Mouse (Mus musculus): ENCODE measurements around the gene Bcl9l. TPM values are rescaled to one million over a fixed set of nuclear protein-coding genes. Genes with fewer than 3 reads are reported as not detected.

Gene Bcl9l
- polyA plus RNA-seq, 1 experiment: 28.1 TPM

DNA sequence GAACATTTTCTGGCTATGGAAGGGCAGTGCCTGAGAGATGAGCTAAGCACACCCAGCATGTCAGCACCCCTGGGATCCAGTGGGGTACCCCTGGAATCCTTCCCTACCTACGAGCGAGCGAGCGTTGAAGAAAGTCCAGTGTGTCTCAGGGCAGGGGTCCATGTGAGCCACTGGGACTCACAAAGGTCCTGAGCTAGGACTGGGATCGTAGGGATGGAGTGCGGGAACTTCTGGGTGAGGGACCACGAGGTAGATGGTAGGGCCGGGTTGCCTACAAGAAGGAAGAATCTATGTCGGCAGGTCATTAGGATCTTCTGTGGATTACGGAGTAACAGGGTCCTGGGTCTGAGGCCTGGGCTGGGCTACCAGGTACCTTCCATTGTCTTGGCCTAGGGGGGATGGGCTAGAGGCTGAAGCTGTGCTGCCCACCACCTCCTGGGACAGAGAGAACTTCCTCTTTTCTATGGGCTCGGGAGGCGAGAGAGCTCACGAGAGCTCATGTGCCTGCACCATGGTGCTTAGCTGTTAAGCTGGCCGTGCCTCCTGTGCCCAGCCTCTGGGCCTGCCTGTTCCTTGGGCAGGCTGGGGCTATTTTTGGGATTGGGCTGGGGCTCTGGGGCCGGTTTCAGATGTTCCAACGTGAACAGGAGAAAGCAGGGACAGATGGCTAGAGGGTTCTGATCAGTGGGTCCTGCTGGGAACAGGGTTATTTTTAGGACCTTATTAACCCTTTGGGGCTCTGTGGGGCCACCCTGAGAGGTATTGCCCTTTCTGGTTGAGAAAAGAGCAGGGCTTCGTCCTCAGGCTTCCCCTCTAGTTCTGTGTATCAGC, 10.2 kb downstream of the Bcl9l start:
- TF ChIP-seq POLR2A (IDR thresholded peaks at IDR 0.05; ENCODE audit: low read depth, low read length) (no peak), CTCF (IDR thresholded peaks at IDR 0.05; ENCODE audit: extremely low read depth, insufficient read length, insufficient replicate concordance, low read depth, low read length) (no peak)
- no peaks in the 10 kb centered on the region for H3K36me3 ChIP-seq (ENCODE audit: control insufficient read depth, insufficient read depth, low read length)
- 77% methylated on average over 17 of the region's 17 CpGs for WGBS
- H3K27ac ChIP-seq (ENCODE audit: insufficient read depth, low read depth, low read length): no peak overlapping the region
- no peaks in the 10 kb centered on the region for H3K27me3 ChIP-seq (ENCODE audit: control insufficient read depth, insufficient read depth, low read length)
- no peak overlapping the region for H3K4me3 ChIP-seq (ENCODE audit: low read depth, low read length)
- H3K4me1 ChIP-seq (ENCODE audit: control insufficient read depth, insufficient read depth, insufficient read length, low read length): peaks cover 62% of the 10 kb centered on the region

- TF ChIP-seq POLR2A (IDR thresholded peaks at IDR 0.05; ENCODE audit: low read depth, low read length) (no peak), CTCF (IDR thresholded peaks at IDR 0.05; ENCODE audit: extremely low read depth, insufficient read length, insufficient replicate concordance, low read depth, low read length) (peak; percentile 4; the same call in 1 of the 2 replicates)
- no peaks in the 10 kb centered on the region for H3K36me3 ChIP-seq (ENCODE audit: control insufficient read depth, insufficient read depth, low read length)
- peaks cover 54% of the 10 kb centered on the region for H3K4me1 ChIP-seq (ENCODE audit: control insufficient read depth, insufficient read depth, insufficient read length, low read length)
- 5% methylated on average over 11 of the region's 11 CpGs for WGBS
- no peak overlapping the region for H3K4me3 ChIP-seq (ENCODE audit: low read depth, low read length)
- H3K27ac ChIP-seq (ENCODE audit: insufficient read depth, low read depth, low read length): peak overlapping the region; percentile 37
- no peaks in the 10 kb centered on the region for H3K27me3 ChIP-seq (ENCODE audit: control insufficient read depth, insufficient read depth, low read length)
Observed at GRCm38 (mm10) chr9:44494261-44494862, 11.7 kb downstream of the Bcl9l start.

DNA sequence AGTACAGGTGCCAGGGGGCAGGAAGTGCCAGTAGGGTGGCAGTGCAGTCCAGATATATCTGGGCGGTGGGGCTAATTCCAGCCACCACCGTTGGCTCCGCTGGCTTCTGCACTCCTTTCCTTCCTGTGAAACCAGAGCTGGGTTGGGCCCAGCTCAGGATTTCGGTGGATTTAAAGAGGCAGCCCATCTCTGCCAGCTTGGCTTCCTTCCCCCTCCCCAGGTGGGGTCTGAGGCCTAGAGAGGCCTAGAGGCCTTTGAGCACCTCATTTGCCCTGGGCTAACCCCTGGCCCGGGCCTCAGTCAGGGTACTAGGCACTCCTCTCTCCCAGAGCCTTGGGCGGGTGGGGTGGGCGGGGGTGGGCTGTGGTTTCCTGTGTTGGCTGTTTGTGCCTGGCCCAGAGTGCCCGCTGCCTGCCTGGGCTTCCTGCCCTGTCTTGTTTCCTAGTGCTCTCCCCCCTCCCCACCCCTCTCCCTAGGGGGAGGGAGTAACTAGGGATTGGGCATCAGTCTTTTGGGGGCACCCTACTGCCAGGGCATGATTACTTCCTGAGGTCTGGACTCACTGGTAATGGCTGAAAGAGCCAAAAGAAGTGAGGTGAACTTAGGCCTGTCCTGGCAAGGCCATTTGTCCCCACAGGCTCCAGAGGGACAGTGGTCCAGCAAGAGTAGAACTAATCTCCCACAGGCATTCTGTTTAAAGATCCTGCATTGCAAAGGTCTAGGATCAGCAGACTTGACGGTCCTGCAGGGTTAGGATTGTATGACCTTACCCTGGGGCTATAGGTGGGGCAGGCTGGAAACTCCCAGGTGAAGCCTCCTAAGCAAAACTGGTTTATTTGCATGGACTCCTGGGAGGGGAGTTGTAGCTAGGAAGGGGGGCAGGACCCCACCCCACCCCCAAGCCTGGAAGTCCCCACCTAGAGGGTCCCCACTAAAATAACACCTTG, 12.5 kb downstream of the Bcl9l start:
- Histone ChIP-seq H3K4me3 (ENCODE audit: low read depth, low read length) (no peak overlapping the region), H3K4me1 (ENCODE audit: control insufficient read depth, insufficient read depth, insufficient read length, low read length) (peaks cover 47% of the 10 kb centered on the region), H3K36me3 (ENCODE audit: control insufficient read depth, insufficient read depth, low read length) (no peaks in the 10 kb centered on the region), H3K27ac (ENCODE audit: insufficient read depth, low read depth, low read length) (peak overlapping the region; percentile 37), H3K27me3 (ENCODE audit: control insufficient read depth, insufficient read depth, low read length) (no peaks in the 10 kb centered on the region)
- no peak for TF ChIP-seq CTCF (IDR thresholded peaks at IDR 0.05; ENCODE audit: extremely low read depth, insufficient read length, insufficient replicate concordance, low read depth, low read length)
- TF ChIP-seq POLR2A (IDR thresholded peaks at IDR 0.05; ENCODE audit: low read depth, low read length): no peak
- 15% methylated on average over 9 of the region's 9 CpGs for WGBS

- 55% methylated on average over 10 of the region's 10 CpGs for WGBS
- TF ChIP-seq POLR2A (IDR thresholded peaks at IDR 0.05; ENCODE audit: low read depth, low read length): no peak
- Histone ChIP-seq H3K4me3 (ENCODE audit: low read depth, low read length) (no peak overlapping the region), H3K36me3 (ENCODE audit: control insufficient read depth, insufficient read depth, low read length) (no peaks in the 10 kb centered on the region; the same call in 1 of the 2 replicates), H3K27ac (ENCODE audit: insufficient read depth, low read depth, low read length) (no peak overlapping the region), H3K4me1 (ENCODE audit: control insufficient read depth, insufficient read depth, insufficient read length, low read length) (peaks cover 40% of the 10 kb centered on the region), H3K27me3 (ENCODE audit: control insufficient read depth, insufficient read depth, low read length) (no peaks in the 10 kb centered on the region)
Observed at GRCm38 (mm10) chr9:44495810-44496344, 13.3 kb downstream of the Bcl9l start.

DNA sequence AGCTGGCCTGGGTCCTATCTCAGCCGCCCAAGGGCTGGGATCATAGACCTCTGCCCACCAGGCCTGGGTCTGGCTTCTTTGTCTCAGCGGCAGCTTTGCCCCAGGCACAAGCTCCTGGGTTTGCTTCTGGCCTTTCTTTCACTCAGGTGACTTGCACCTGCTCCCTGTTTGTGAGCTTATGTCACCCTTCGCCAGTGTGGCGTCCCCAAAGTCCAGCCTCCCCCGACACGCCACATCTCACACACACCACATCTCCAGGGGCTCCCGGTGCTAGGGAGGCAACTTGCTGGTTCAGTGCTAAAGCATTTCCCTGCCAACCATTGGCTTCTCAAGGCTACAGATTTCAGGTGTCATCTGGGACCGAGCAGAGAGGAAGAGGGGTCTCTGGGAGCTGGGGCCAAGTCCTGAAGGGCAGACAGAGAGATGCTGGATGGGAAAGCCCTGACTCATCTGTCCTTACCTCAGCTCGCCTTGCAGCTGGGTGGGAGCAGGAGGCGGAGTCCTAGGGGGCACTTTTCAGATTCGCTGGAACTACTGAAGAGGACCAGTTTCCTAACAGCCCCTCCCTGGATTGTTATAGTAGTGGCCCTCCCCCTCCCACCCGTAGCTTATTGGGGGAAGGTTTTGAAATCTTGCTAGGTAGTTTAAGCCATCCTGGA, 14.3 kb downstream of the Bcl9l start:
- 55% methylated on average over 12 of the region's 12 CpGs for WGBS
- Histone ChIP-seq H3K4me3 (ENCODE audit: low read depth, low read length) (no peak overlapping the region), H3K27me3 (ENCODE audit: control insufficient read depth, insufficient read depth, low read length) (no peaks in the 10 kb centered on the region), H3K36me3 (ENCODE audit: control insufficient read depth, insufficient read depth, low read length) (no peaks in the 10 kb centered on the region; the same call in 1 of the 2 replicates), H3K27ac (ENCODE audit: insufficient read depth, low read depth, low read length) (no peak overlapping the region), H3K4me1 (ENCODE audit: control insufficient read depth, insufficient read depth, insufficient read length, low read length) (peaks cover 40% of the 10 kb centered on the region)
- TF ChIP-seq POLR2A (IDR thresholded peaks at IDR 0.05; ENCODE audit: low read depth, low read length): no peak
- no peak for TF ChIP-seq CTCF (IDR thresholded peaks at IDR 0.05; ENCODE audit: extremely low read depth, insufficient read length, insufficient replicate concordance, low read depth, low read length)

DNA sequence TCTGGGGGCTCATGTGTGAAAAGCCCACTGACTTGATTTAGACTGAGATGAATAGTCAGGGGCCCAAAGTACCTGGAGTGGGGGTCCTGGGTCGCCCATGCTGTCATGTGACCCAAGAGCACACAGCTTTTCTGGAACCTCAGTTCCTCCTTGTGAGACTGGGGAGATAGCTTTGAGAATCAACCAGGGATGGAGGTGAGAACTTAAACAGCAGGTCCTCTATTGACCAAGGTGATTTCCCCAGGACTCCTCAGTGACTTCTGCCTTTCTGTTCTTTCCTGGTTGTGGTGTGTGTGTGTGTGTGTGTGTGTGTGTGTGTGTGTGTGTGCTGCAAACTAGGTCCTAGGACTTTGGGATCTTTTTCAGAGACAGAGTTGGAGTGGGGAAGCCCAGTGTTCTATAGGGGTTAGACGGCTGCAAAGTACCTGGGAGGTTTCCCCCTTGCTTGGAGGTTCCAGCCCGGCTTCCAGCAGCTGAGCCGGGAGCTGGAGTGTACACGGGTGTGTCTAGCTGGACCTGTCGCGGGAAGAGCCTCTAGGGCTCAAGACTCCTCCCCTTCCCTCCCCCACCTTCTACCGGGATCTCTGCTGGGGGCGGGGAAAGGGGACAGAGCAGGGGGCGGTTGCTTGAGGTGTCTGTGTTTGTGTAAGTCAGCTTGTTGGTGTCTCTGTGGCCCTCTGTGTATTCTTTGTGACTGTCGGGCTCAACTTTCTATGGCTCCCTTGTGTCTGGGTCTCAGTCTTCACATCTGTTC, 15.2 kb downstream of the Bcl9l start:
- TF ChIP-seq POLR2A (IDR thresholded peaks at IDR 0.05; ENCODE audit: low read depth, low read length): peak; percentile 56; the same call in 1 of the 2 replicates
- no peak; the same call in 1 of the 2 replicates for TF ChIP-seq CTCF (IDR thresholded peaks at IDR 0.05; ENCODE audit: extremely low read depth, insufficient read length, insufficient replicate concordance, low read depth, low read length)
- H3K27ac ChIP-seq (ENCODE audit: insufficient read depth, low read depth, low read length): peak overlapping the region; percentile 38
- peak overlapping the region; percentile 55 for H3K4me3 ChIP-seq (ENCODE audit: low read depth, low read length)
- no peaks in the 10 kb centered on the region for H3K27me3 ChIP-seq (ENCODE audit: control insufficient read depth, insufficient read depth, low read length)
- WGBS: 4% methylated on average over 11 of the region's 11 CpGs
- H3K36me3 ChIP-seq (ENCODE audit: control insufficient read depth, insufficient read depth, low read length): peaks cover 3% of the 10 kb centered on the region; the same call in 1 of the 2 replicates
- H3K4me1 ChIP-seq (ENCODE audit: control insufficient read depth, insufficient read depth, insufficient read length, low read length): peaks cover 37% of the 10 kb centered on the region

Measured in small intestine, adult 2 months (tissue).